Mouse (Mus musculus) liver, postnatal 0 days (tissue): ENCODE results near the gene Spatc1l.

ENCODE experiments used
- CTCF ChIP-seq: sonication (generic); IDR thresholded peaks from 2 replicates; pipeline ENCODE4 v1.5.1; 2016; ENCODE audit warnings: antibody characterized with exemption, low read depth
- EP300 ChIP-seq: IDR thresholded peaks from 2 replicates; pipeline ENCODE4 v1.6.1; 2016; ENCODE audit warnings: antibody characterized with exemption, low read depth, mild to moderate bottlenecking

DNA sequence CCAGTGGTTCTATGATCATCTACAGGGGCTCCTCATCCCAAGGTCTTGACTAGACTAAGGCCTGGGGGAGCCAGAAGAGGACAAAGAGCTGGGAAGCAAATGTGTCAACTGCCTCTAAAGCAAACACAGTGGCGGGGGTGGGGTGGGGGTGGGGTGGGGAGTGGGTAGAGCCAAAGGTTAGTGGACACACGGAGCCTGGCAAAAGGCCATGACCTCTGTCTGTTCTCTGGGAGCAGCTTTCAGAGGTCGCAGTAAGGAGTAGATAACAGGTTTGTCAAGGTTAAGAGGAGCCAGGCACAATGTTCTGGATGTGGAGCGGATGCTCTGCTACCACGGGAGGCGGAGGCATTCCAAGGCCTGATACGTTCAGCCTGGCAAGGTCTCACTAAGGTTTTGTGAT is 14.8 kb downstream of the Spatc1l start:
- TF ChIP-seq CTCF, result no peak
- no peak for TF ChIP-seq EP300
